Mouse (Mus musculus) hindbrain, postnatal 0 days (tissue): Measurements from ENCODE around the gene Vps13a. TPM values are rescaled to one million over a fixed set of nuclear protein-coding genes. Genes with fewer than 3 reads are reported as not detected.
"Not testable (repeated sequence)": the region's sequence is repeated elsewhere in the genome, so short reads cannot be mapped to it uniquely, and the experiment has no call there.

Source experiments
- ATAC-seq: fragments of 200-750 bp; cut with Nextera tagmentation; 2 replicates; pipeline ENCODE4 v1.8.0; 2017; ENCODE audit warnings: mild to moderate bottlenecking, moderate TSS enrichment, moderate library complexity
- DNase-seq: peaks from one replicate; pipeline ENCODE4 v3.0.0-alpha.2; 2015; ENCODE audit warnings: low spot score
- H3K27ac ChIP-seq: fragments of 300-500 bp; sonication (generic); 2 replicates; pipeline ENCODE4 v1.5.1; 2014; ENCODE audit warnings: mild to moderate bottlenecking
- H3K27me3 ChIP-seq: fragments of 300-500 bp; sonication (generic); 2 replicates; pipeline ENCODE4 v1.6.1; 2014; ENCODE audit warnings: low read length, mixed read lengths; ENCODE audit not compliant: insufficient read depth
- H3K36me3 ChIP-seq: fragments of 300-500 bp; sonication (generic); 2 replicates; pipeline ENCODE4 v1.6.1; 2014; ENCODE audit warnings: low read length, mixed read lengths; ENCODE audit not compliant: insufficient read depth
- H3K4me1 ChIP-seq: fragments of 300-500 bp; sonication (generic); 2 replicates; pipeline ENCODE4 v1.6.1; 2014; ENCODE audit warnings: antibody characterized with exemption, low read length, mixed read lengths; ENCODE audit not compliant: insufficient read depth
- H3K4me2 ChIP-seq: fragments of 300-500 bp; sonication (generic); 2 replicates; pipeline ENCODE4 v1.6.1; 2014; ENCODE audit warnings: low read depth, mild to moderate bottlenecking, low read length, moderate library complexity, mixed read lengths
- H3K4me3 ChIP-seq: fragments of 300-500 bp; sonication (generic); 2 replicates; pipeline ENCODE4 v1.5.1; 2014; ENCODE audit warnings: low read length
- H3K9ac ChIP-seq: fragments of 300-500 bp; sonication (generic); replicated peaks from 2 replicates; pipeline ENCODE4 v1.6.1; 2014; ENCODE audit warnings: mild to moderate bottlenecking, low read length, moderate library complexity, mixed read lengths
- H3K9me3 ChIP-seq: fragments of 300-500 bp; sonication (generic); 2 replicates; pipeline ENCODE4 v1.6.1; 2016; ENCODE audit warnings: low read length, mixed read lengths
- CTCF ChIP-seq: IDR thresholded peaks from 2 replicates; pipeline ENCODE4 v1.5.1; 2016; ENCODE audit warnings: antibody characterized with exemption, control low read depth, low read depth
- WGBS: fragments of 180-500 bp; shearing (Covaris S2); extraction: QIAGEN DNeasy Blood & Tissue Kit; methylation state at CpG from one replicate; pipeline ENCODE4 v1.1.7; 2014; 5-methylcytosine and 5-hydroxymethylcytosine counted together
- polyA plus RNA-seq: library from polyadenylated mRNA; unstranded; fragments of >200 nt; fragmentation: Nextera tagmentation; extraction: Ambion mirVana; gene quantifications from 2 replicates; pipeline ENCODE4 v1.2.1, GENCODE M21; 2015
- total RNA-seq: library from RNA; depleted of rRNA; stranded (reverse); fragments of >200 nt; gene quantifications from 2 replicates; pipeline ENCODE4 v1.2.3, GENCODE M21; 2014

Vps13a gene
- total and polyA plus RNA-seq, 2 experiments from 2014 or later, result 8.1 to 13.1 TPM

- Histone ChIP-seq H3K4me1 (no peaks in the 10 kb centered on the region), H3K9me3 (no peaks in the 10 kb centered on the region), H3K27ac (no peak overlapping the region), H3K4me2 (no peak overlapping the region), H3K9ac (no peak overlapping the region), H3K4me3 (no peak overlapping the region), H3K27me3 (no peaks in the 10 kb centered on the region), H3K36me3 (no peaks in the 10 kb centered on the region)
- DNase-seq (no peak), ATAC-seq (no peak)
- no peak for TF ChIP-seq CTCF
- no CpG with 5 or more reads among the region's 11 CpGs for WGBS
Measured at GRCm38 (mm10) chr19:16804578-16804977, 23.8 kb upstream of the Vps13a start.

- H3K9ac ChIP-seq, result no peak overlapping the region
- DNase-seq (peak; percentile 69), ATAC-seq (no peak)
- H3K27me3 ChIP-seq, result no peaks in the 10 kb centered on the region
- H3K4me1 ChIP-seq, result no peaks in the 10 kb centered on the region
- H3K4me3 ChIP-seq, result no peak overlapping the region
- TF ChIP-seq CTCF, result peak; percentile 83
- no peak overlapping the region for H3K4me2 ChIP-seq
- H3K36me3 ChIP-seq, result no peaks in the 10 kb centered on the region
- no peak overlapping the region for H3K27ac ChIP-seq
- 0% methylated on average over 3 of the region's 3 CpGs for WGBS
- no peaks in the 10 kb centered on the region for H3K9me3 ChIP-seq
Measured at GRCm38 (mm10) chr19:16802707-16803106, 22.0 kb upstream of the Vps13a start.

- Histone ChIP-seq H3K4me1 (no peaks in the 10 kb centered on the region), H3K36me3 (no peaks in the 10 kb centered on the region), H3K4me2 (no peak overlapping the region), H3K27me3 (no peaks in the 10 kb centered on the region), H3K27ac (no peak overlapping the region), H3K4me3 (no peak overlapping the region), H3K9me3 (no peaks in the 10 kb centered on the region), H3K9ac (no peak overlapping the region)
- 84% methylated on average over 3 of the region's 3 CpGs for WGBS
- DNase-seq, result no peak
- no peak for TF ChIP-seq CTCF
- ATAC-seq, result no peak
Measured at GRCm38 (mm10) chr19:16802123-16802522, 21.4 kb upstream of the Vps13a start.

- 77% methylated on average over 4 of the region's 4 CpGs for WGBS
- no peak overlapping the region for H3K27ac ChIP-seq
- DNase-seq, result no peak
- no peak overlapping the region for H3K4me2 ChIP-seq
- no peaks in the 10 kb centered on the region for H3K4me1 ChIP-seq
- TF ChIP-seq CTCF, result no peak
- H3K9me3 ChIP-seq, result no peaks in the 10 kb centered on the region
- no peaks in the 10 kb centered on the region for H3K36me3 ChIP-seq
- no peak overlapping the region for H3K9ac ChIP-seq
- no peak overlapping the region for H3K4me3 ChIP-seq
- no peak for ATAC-seq
- H3K27me3 ChIP-seq, result no peaks in the 10 kb centered on the region
Measured at GRCm38 (mm10) chr19:16797923-16798322, 17.2 kb upstream of the Vps13a start.

- H3K36me3 ChIP-seq, DNase-seq, H3K4me3 ChIP-seq, H3K27ac ChIP-seq, ATAC-seq, H3K4me1 ChIP-seq, H3K4me2 ChIP-seq, H3K27me3 ChIP-seq, H3K9me3 ChIP-seq, H3K9ac ChIP-seq: not testable (repeated sequence)
- 92% methylated on average over 3 of the region's 3 CpGs for WGBS
Measured at GRCm38 (mm10) chr19:16794486-16794885, 13.8 kb upstream of the Vps13a start.

GRCm38 (mm10) chr19:16789930-16790329, 9.2 kb upstream of the Vps13a start:
- Histone ChIP-seq H3K27me3 (no peaks in the 10 kb centered on the region), H3K4me2 (no peak overlapping the region), H3K4me1 (no peaks in the 10 kb centered on the region), H3K9me3 (no peaks in the 10 kb centered on the region), H3K27ac (no peak overlapping the region), H3K4me3 (no peak overlapping the region), H3K9ac (no peak overlapping the region), H3K36me3 (no peaks in the 10 kb centered on the region)
- DNase-seq (no peak), ATAC-seq (no peak)
- no peak for TF ChIP-seq CTCF
- WGBS, result 85% methylated on average over 4 of the region's 4 CpGs

- no peak overlapping the region for H3K4me2 ChIP-seq
- no peaks in the 10 kb centered on the region for H3K9me3 ChIP-seq
- TF ChIP-seq CTCF, result peak; percentile 62
- ATAC-seq, result no peak
- H3K4me1 ChIP-seq, result no peaks in the 10 kb centered on the region
- peak; percentile 74 for DNase-seq
- no peak overlapping the region for H3K9ac ChIP-seq
- no peak overlapping the region for H3K27ac ChIP-seq
- H3K4me3 ChIP-seq, result no peak overlapping the region
- 23% methylated on average over 3 of the region's 3 CpGs for WGBS
- H3K27me3 ChIP-seq, result no peaks in the 10 kb centered on the region
- no peaks in the 10 kb centered on the region for H3K36me3 ChIP-seq
Measured at GRCm38 (mm10) chr19:16784879-16785278, 4.1 kb upstream of the Vps13a start.
